Mouse (Mus musculus): ENCODE measurements around the gene Pip5k1b.

GRCm38 (mm10) chr19:24434291-24434690 lies 121.4 kb downstream of the Pip5k1b start:
- no peak for TF ChIP-seq CTCF (IDR thresholded peaks at IDR 0.05; ENCODE audit: control insufficient read depth, insufficient read depth, insufficient read length)
- TF ChIP-seq USF1 (IDR thresholded peaks at IDR 0.05; ENCODE audit: low read depth) = no peak
- TF ChIP-seq CEBPB (IDR thresholded peaks at IDR 0.05; ENCODE audit: low read depth) = no peak
- TF ChIP-seq MAX (IDR thresholded peaks at IDR 0.05) = no peak
